32 mouse cellular contexts compared by ENCODE assay signal in the genomic region with DNA sequence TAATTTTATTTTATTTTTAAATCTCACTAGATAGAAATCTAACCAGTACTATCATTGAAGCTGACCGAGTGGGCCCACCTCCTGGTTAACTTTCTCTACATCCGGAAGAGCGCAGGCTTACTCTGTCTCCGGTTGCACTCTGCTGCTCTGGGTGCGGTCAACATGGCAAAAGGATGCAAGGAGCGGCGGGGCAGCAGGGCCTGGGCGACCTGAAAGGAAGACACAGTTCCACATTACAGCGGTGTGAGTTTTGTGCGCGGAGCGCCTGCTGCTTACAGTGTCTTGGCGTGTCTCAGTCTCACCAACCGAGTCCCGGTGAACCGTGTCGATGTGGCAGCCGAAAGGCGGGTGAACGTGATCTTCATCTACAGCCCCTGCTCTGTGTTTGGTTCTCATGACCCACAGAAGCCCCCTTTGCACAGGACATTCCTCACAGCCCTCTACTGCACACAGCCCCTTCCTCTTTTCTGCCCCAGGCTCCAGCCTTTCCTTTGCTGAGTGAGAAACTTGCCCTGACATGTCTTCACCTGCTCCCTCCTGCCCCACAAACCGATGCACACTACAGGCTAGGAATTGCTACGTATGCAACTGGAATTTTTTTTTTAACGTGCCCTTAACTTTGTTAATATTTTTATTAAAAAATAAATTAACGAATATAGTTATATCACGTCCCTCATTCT. TPM values are rescaled to one million over a fixed set of nuclear protein-coding genes. Genes with fewer than 3 reads are reported as not detected.
DNase-seq lines count a peak whose midpoint lies in the region; ATAC-seq and TF ChIP-seq lines count a peak whose summit lies in the region.
"Had no signal": no experiment of that assay in that cellular context is flagged by ENCODE, and none has a peak within 500 bp of the region (broad histone marks: within the 10 kb centered on the region; RNA-seq: fewer than 3 reads in every experiment).

No protein-coding gene starts in this region.

- WGBS in heart, embryonic 12.5 days = 58% methylated on average over 25 of the region's 25 CpGs
- WGBS in kidney, postnatal 0 days = 65% methylated on average over 25 of the region's 25 CpGs
- WGBS in forebrain, embryonic 12.5 days = 83% methylated on average over 25 of the region's 25 CpGs
- WGBS in intestine, embryonic 15.5 days = 80% methylated on average over 25 of the region's 25 CpGs

- no peak for ATAC-seq in heart, embryonic 12.5 days (ENCODE audit: insufficient number of reproducible peaks, low FRiP score)
- ATAC-seq in kidney, postnatal 0 days (replicated peaks; ENCODE audit: low FRiP score, low read depth) = no peak
- ATAC-seq in G1E (ENCODE audit: extremely low read depth, insufficient number of reproducible peaks, low FRiP score, poor library complexity, severe bottlenecking) = no peak
- ATAC-seq in forebrain, embryonic 12.5 days (ENCODE audit: low FRiP score) = no peak
- ATAC-seq in intestine, embryonic 15.5 days = no peak
- ATAC-seq: forebrain, embryonic 13.5 days; hindbrain, embryonic 16.5 days had no signal

- no peak overlapping the region for H3K27ac ChIP-seq in heart, embryonic 12.5 days (ENCODE audit: poor library complexity, severe bottlenecking)
- H3K27ac ChIP-seq in kidney, postnatal 0 days = no peak overlapping the region
- no peak overlapping the region for H3K27ac ChIP-seq in forebrain, embryonic 12.5 days
- H3K27ac ChIP-seq in intestine, embryonic 15.5 days = no peak overlapping the region
- H3K27ac ChIP-seq: forebrain, embryonic 13.5 days; limb, embryonic 13.5 days; neural tube, embryonic 12.5 days; stomach, postnatal 0 days had no signal

- TF ChIP-seq CTCF in kidney, postnatal 0 days (IDR thresholded peaks at IDR 0.05; ENCODE audit: low read depth) = no peak
- no peak for TF ChIP-seq CTCF in E14TG2a.4 (conservative IDR thresholded peaks at IDR 0.05; ENCODE audit: low read length)
- TF ChIP-seq CTCF in G1E (IDR thresholded peaks at IDR 0.05; ENCODE audit: low read depth, low read length) = no peak

- H3K9ac ChIP-seq in heart, embryonic 12.5 days = no peak overlapping the region
- H3K9ac ChIP-seq in kidney, postnatal 0 days (ENCODE audit: low read depth, low read length) = 0 out of 2 replicates have a peak overlapping the region, but pooled peaks have one; percentile 3
- no peak overlapping the region for H3K9ac ChIP-seq in forebrain, embryonic 12.5 days
- H3K9ac ChIP-seq in intestine, embryonic 15.5 days = no peak overlapping the region
- H3K9ac ChIP-seq: forebrain, embryonic 13.5 days; limb, embryonic 13.5 days; neural tube, embryonic 12.5 days had no signal

- no peak for DNase-seq in heart, postnatal 25 days (ENCODE audit: low spot score)
- no peak for DNase-seq in kidney, postnatal 0 days (ENCODE audit: low spot score)
- DNase-seq in kidney, adult 8-10 months = no peak
- DNase-seq in G1E (ENCODE audit: low spot score) = no peak
- DNase-seq: adrenal gland, postnatal 36 days; cerebellum, adult 11-12 months; cerebellum, postnatal 25 days; embryo, embryonic 11 days; kidney, adult 9 months; lung, postnatal 10 days; right cerebral cortex, adult 18-20 months; thymus, postnatal 14 days had no signal

- intact Hi-C loops in heart, postnatal 25 days (cut with DNase I) = no loop called here

- H3K36me3 ChIP-seq in heart, embryonic 12.5 days = no peaks in the 10 kb centered on the region
- no peaks in the 10 kb centered on the region for H3K36me3 ChIP-seq in kidney, postnatal 0 days (ENCODE audit: insufficient read depth, low read length)
- H3K36me3 ChIP-seq in E14TG2a.4 (ENCODE audit: insufficient read depth, low read length) (no peaks in the 10 kb centered on the region), G1E (replicated peaks) (no peaks in the 10 kb centered on the region)
- no peaks in the 10 kb centered on the region for H3K36me3 ChIP-seq in forebrain, embryonic 12.5 days (replicated peaks)
- H3K36me3 ChIP-seq in intestine, embryonic 15.5 days = no peaks in the 10 kb centered on the region
- H3K36me3 ChIP-seq: limb, embryonic 13.5 days; neural tube, embryonic 12.5 days had no signal

- H3K27me3 ChIP-seq in heart, embryonic 12.5 days (replicated peaks) = no peaks in the 10 kb centered on the region
- H3K27me3 ChIP-seq in kidney, postnatal 0 days (ENCODE audit: insufficient read depth, low read length) = no peaks in the 10 kb centered on the region
- H3K27me3 ChIP-seq in E14TG2a.4 (ENCODE audit: insufficient read depth, low read length) (no peaks in the 10 kb centered on the region), G1E (ENCODE audit: insufficient read depth, low read length) (peaks cover 4% of the 10 kb centered on the region; the same call in 1 of the 2 replicates)
- no peaks in the 10 kb centered on the region for H3K27me3 ChIP-seq in forebrain, embryonic 12.5 days
- no peaks in the 10 kb centered on the region for H3K27me3 ChIP-seq in intestine, embryonic 15.5 days (replicated peaks)
- H3K27me3 ChIP-seq: CH12.LX; forebrain, embryonic 13.5 days; limb, embryonic 13.5 days; neural tube, embryonic 12.5 days had no signal

- no peaks in the 10 kb centered on the region for H3K9me3 ChIP-seq in heart, embryonic 12.5 days (replicated peaks)
- no peaks in the 10 kb centered on the region for H3K9me3 ChIP-seq in kidney, postnatal 0 days (replicated peaks; ENCODE audit: low read length)
- H3K9me3 ChIP-seq in E14TG2a.4 (ENCODE audit: low read length) = no peaks in the 10 kb centered on the region
- H3K9me3 ChIP-seq in G1E (replicated peaks) = no peaks in the 10 kb centered on the region
- H3K9me3 ChIP-seq in forebrain, embryonic 12.5 days = no peaks in the 10 kb centered on the region
- no peaks in the 10 kb centered on the region for H3K9me3 ChIP-seq in intestine, embryonic 15.5 days
- H3K9me3 ChIP-seq: forebrain, embryonic 13.5 days; limb, embryonic 13.5 days; neural tube, embryonic 12.5 days had no signal

- peak overlapping the region; percentile 32; the same call in 1 of the 2 replicates for H3K4me2 ChIP-seq in heart, embryonic 12.5 days
- 0 out of 2 replicates have a peak overlapping the region, but pooled peaks have one; percentile 8 for H3K4me2 ChIP-seq in kidney, postnatal 0 days (ENCODE audit: low read length)
- no peak overlapping the region for H3K4me2 ChIP-seq in forebrain, embryonic 12.5 days
- no peak overlapping the region for H3K4me2 ChIP-seq in intestine, embryonic 15.5 days (replicated peaks)
- H3K4me2 ChIP-seq: forebrain, embryonic 13.5 days; limb, embryonic 13.5 days; neural tube, embryonic 12.5 days had no signal

- no peaks in the 10 kb centered on the region for H3K4me1 ChIP-seq in heart, embryonic 12.5 days (replicated peaks)
- 0 out of 2 replicates have a peak, but pooled peaks cover 3% of the 10 kb centered on the region for H3K4me1 ChIP-seq in kidney, postnatal 0 days (replicated peaks; ENCODE audit: insufficient read depth, low read length)
- H3K4me1 ChIP-seq in E14TG2a.4 (replicated peaks; ENCODE audit: low read depth, low read length) (peaks cover 33% of the 10 kb centered on the region), G1E (ENCODE audit: insufficient read depth, low read depth, low read length) (peaks cover 38% of the 10 kb centered on the region)
- H3K4me1 ChIP-seq in forebrain, embryonic 12.5 days = no peaks in the 10 kb centered on the region
- H3K4me1 ChIP-seq in intestine, embryonic 15.5 days (replicated peaks) = no peaks in the 10 kb centered on the region
- H3K4me1 ChIP-seq: forebrain, embryonic 13.5 days; limb, embryonic 13.5 days; neural tube, embryonic 12.5 days had no signal

- no peak overlapping the region for H3K4me3 ChIP-seq in heart, embryonic 12.5 days
- no peak overlapping the region for H3K4me3 ChIP-seq in kidney, postnatal 0 days (replicated peaks; ENCODE audit: low read depth, low read length)
- H3K4me3 ChIP-seq in E14TG2a.4 (replicated peaks; ENCODE audit: low read length) (peak overlapping the region; percentile 73), G1E (ENCODE audit: low read depth, low read length) (peak overlapping the region; percentile 14; the same call in 1 of the 2 replicates)
- no peak overlapping the region for H3K4me3 ChIP-seq in forebrain, embryonic 12.5 days (replicated peaks)
- H3K4me3 ChIP-seq in intestine, embryonic 15.5 days (replicated peaks) = no peak overlapping the region
- H3K4me3 ChIP-seq: forebrain, embryonic 13.5 days; limb, embryonic 13.5 days; neural tube, embryonic 12.5 days had no signal

RNA-seq across cellular contexts. Expression of a gene that starts 6.7 kb away (rescaled TPM):
- not detected in 2 replicates for polyA plus RNA-seq in heart, embryonic 12.5 days (2016; fragmentation: Nextera tagmentation; extraction: Ambion mirVana)
- not detected for total RNA-seq in heart, postnatal 25 days (2021)
- not detected in 2 replicates for polyA plus RNA-seq in kidney, postnatal 0 days (2015; fragmentation: Nextera tagmentation; extraction: Ambion mirVana)
- total RNA-seq in G1E (2014; fragmentation: Nextera tagmentation) = not detected in 2 replicates
- not detected in 2 replicates for total RNA-seq in G1E (2017)
- not detected in 2 replicates for polyA plus RNA-seq in G1E (2012)
- 0.33 TPM in 1 of 2 replicates, not detected in the other for polyA plus RNA-seq in forebrain, embryonic 12.5 days (2016; fragmentation: Nextera tagmentation; extraction: Ambion mirVana)
- not detected in 2 replicates for polyA plus RNA-seq in intestine, embryonic 15.5 days (2015; fragmentation: Nextera tagmentation; extraction: Ambion mirVana)
- total RNA-seq: adrenal gland, postnatal 36 days; CH12.LX; gastrocnemius, adult 8-10 months; granulocyte monocyte progenitor cell, adult 5-6 weeks; hematopoietic stem cell, adult 5-6 weeks; megakaryocyte-erythroid progenitor cell, adult 5-6 weeks had no signal
- polyA plus RNA-seq: forebrain, embryonic 13.5 days; limb, embryonic 13.5 days; liver, embryonic 16.5 days; neural tube, embryonic 12.5 days; stomach, postnatal 0 days had no signal

RNA-seq across cellular contexts. Expression of a gene that starts 9.5 kb away (rescaled TPM):
- polyA plus RNA-seq in heart, embryonic 12.5 days (2016; fragmentation: Nextera tagmentation; extraction: Ambion mirVana) = not detected in 2 replicates
- not detected for total RNA-seq in heart, postnatal 25 days (2021)
- not detected in 2 replicates for polyA plus RNA-seq in kidney, postnatal 0 days (2015; fragmentation: Nextera tagmentation; extraction: Ambion mirVana)
- not detected in 2 replicates for total RNA-seq in G1E (2014; fragmentation: Nextera tagmentation)
- not detected in 2 replicates for total RNA-seq in G1E (2017)
- polyA plus RNA-seq in G1E (2012) = not detected in 2 replicates
- polyA plus RNA-seq in forebrain, embryonic 12.5 days (2016; fragmentation: Nextera tagmentation; extraction: Ambion mirVana) = not detected in 2 replicates
- polyA plus RNA-seq in intestine, embryonic 15.5 days (2015; fragmentation: Nextera tagmentation; extraction: Ambion mirVana) = not detected in 2 replicates
- total RNA-seq: adrenal gland, postnatal 36 days; CH12.LX; gastrocnemius, adult 8-10 months; granulocyte monocyte progenitor cell, adult 5-6 weeks; hematopoietic stem cell, adult 5-6 weeks; left cerebral cortex, postnatal 14 days; megakaryocyte-erythroid progenitor cell, adult 5-6 weeks had no signal
- polyA plus RNA-seq: forebrain, embryonic 13.5 days; limb, embryonic 13.5 days; liver, embryonic 16.5 days; neural tube, embryonic 12.5 days; stomach, postnatal 0 days had no signal

RNA-seq across cellular contexts. Expression of a gene that starts 13.1 kb away (rescaled TPM):
- 0.08 TPM in 1 of 2 replicates, not detected in the other for polyA plus RNA-seq in heart, embryonic 12.5 days (2016; fragmentation: Nextera tagmentation; extraction: Ambion mirVana)
- not detected for total RNA-seq in heart, postnatal 25 days (2021)
- 3.3 and 3.9 TPM in 2 replicates for polyA plus RNA-seq in kidney, postnatal 0 days (2015; fragmentation: Nextera tagmentation; extraction: Ambion mirVana)
- 1.1 TPM in 1 of 2 replicates, not detected in the other for total RNA-seq in G1E (2014; fragmentation: Nextera tagmentation)
- total RNA-seq in G1E (2017) = 0.05 and 0.06 TPM in 2 replicates
- polyA plus RNA-seq in G1E (2012) = 0.07 TPM in 1 of 2 replicates, not detected in the other
- polyA plus RNA-seq in forebrain, embryonic 12.5 days (2016; fragmentation: Nextera tagmentation; extraction: Ambion mirVana) = 0.28 TPM in 1 of 2 replicates, not detected in the other
- 0.13 and 0.28 TPM in 2 replicates for polyA plus RNA-seq in intestine, embryonic 15.5 days (2015; fragmentation: Nextera tagmentation; extraction: Ambion mirVana)
- total RNA-seq: adrenal gland, postnatal 36 days; gastrocnemius, adult 8-10 months; hematopoietic stem cell, adult 5-6 weeks; megakaryocyte-erythroid progenitor cell, adult 5-6 weeks had no signal

RNA-seq across cellular contexts. Expression of a gene that starts 27.8 kb away (rescaled TPM):
- 0.58 and 1.1 TPM in 2 replicates for polyA plus RNA-seq in heart, embryonic 12.5 days (2016; fragmentation: Nextera tagmentation; extraction: Ambion mirVana)
- not detected for total RNA-seq in heart, postnatal 25 days (2021)
- not detected in 2 replicates for polyA plus RNA-seq in kidney, postnatal 0 days (2015; fragmentation: Nextera tagmentation; extraction: Ambion mirVana)
- total RNA-seq in G1E (2014; fragmentation: Nextera tagmentation) (not detected in 2 replicates), G1E (2017) (not detected in 2 replicates)
- polyA plus RNA-seq in G1E (2012) = not detected in 2 replicates
- polyA plus RNA-seq in forebrain, embryonic 12.5 days (2016; fragmentation: Nextera tagmentation; extraction: Ambion mirVana) = not detected in 2 replicates
- polyA plus RNA-seq in intestine, embryonic 15.5 days (2015; fragmentation: Nextera tagmentation; extraction: Ambion mirVana) = not detected in 2 replicates
- total RNA-seq: adrenal gland, postnatal 36 days; CH12.LX; gastrocnemius, adult 8-10 months; granulocyte monocyte progenitor cell, adult 5-6 weeks; hematopoietic stem cell, adult 5-6 weeks; layer of hippocampus, adult 18-20 months; layer of hippocampus, postnatal 25 days; left cerebral cortex, postnatal 14 days; megakaryocyte-erythroid progenitor cell, adult 5-6 weeks; midbrain, postnatal 0 days had no signal
- polyA plus RNA-seq: forebrain, embryonic 13.5 days; frontal cortex, adult 2 months; liver, embryonic 16.5 days; neural tube, embryonic 12.5 days; stomach, postnatal 0 days had no signal

RNA-seq across cellular contexts. Expression of a gene that starts 36.4 kb away (rescaled TPM):
- polyA plus RNA-seq in heart, embryonic 12.5 days (2016; fragmentation: Nextera tagmentation; extraction: Ambion mirVana) = not detected in 2 replicates
- total RNA-seq in heart, postnatal 25 days (2021) = not detected
- polyA plus RNA-seq in kidney, postnatal 0 days (2015; fragmentation: Nextera tagmentation; extraction: Ambion mirVana) = not detected in 2 replicates
- total RNA-seq in G1E (2014; fragmentation: Nextera tagmentation) = not detected in 2 replicates
- not detected in 2 replicates for total RNA-seq in G1E (2017)
- not detected in 2 replicates for polyA plus RNA-seq in G1E (2012)
- polyA plus RNA-seq in forebrain, embryonic 12.5 days (2016; fragmentation: Nextera tagmentation; extraction: Ambion mirVana) = not detected in 2 replicates
- polyA plus RNA-seq in intestine, embryonic 15.5 days (2015; fragmentation: Nextera tagmentation; extraction: Ambion mirVana) = not detected in 2 replicates
- total RNA-seq: adrenal gland, postnatal 36 days; CH12.LX; gastrocnemius, adult 8-10 months; granulocyte monocyte progenitor cell, adult 5-6 weeks; hematopoietic stem cell, adult 5-6 weeks; layer of hippocampus, adult 18-20 months; layer of hippocampus, postnatal 25 days; left cerebral cortex, postnatal 14 days; megakaryocyte-erythroid progenitor cell, adult 5-6 weeks; midbrain, postnatal 0 days had no signal
- polyA plus RNA-seq: forebrain, embryonic 13.5 days; frontal cortex, adult 2 months; hindbrain, embryonic 16.5 days; limb, embryonic 13.5 days; liver, embryonic 16.5 days; midbrain, postnatal 0 days; neural tube, embryonic 12.5 days; stomach, postnatal 0 days had no signal

Comparison
In these comparisons a context has a peak if more than half of its experiments do, and no peak if none do; other contexts are left out.
1. H3K4me2 ChIP-seq: peak in heart, embryonic 12.5 days (single experiment) and kidney, postnatal 0 days (single experiment); none in forebrain, embryonic 12.5 days (single experiment) and intestine, embryonic 15.5 days (single experiment).
2. H3K4me3 ChIP-seq: peak in E14TG2a.4 (single experiment) and G1E (single experiment); none in heart, embryonic 12.5 days (single experiment), kidney, postnatal 0 days (single experiment), forebrain, embryonic 12.5 days (single experiment) and intestine, embryonic 15.5 days (single experiment).